ENCODE assay signal across 8 mouse cellular contexts in the genomic region with DNA sequence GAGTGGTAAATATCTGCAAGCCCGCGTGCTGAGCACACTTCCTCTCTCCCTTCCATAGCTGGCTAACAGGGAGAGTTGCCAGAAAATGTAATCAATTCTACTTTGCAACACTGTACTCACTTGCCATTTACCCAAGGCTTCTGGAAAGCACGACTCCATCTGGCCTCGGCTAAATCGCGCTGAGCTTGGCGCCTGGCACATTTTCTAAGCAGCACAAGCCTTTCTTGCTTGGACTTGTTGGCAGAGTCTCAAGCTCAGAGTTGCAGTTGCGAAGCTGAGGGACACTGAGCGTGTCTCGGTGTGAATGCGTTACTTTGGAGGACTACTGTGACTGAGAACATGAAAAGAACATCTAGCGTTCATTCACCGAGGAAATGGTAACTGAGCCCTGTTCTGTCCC.
A peak's percentile ranks its signal among the peaks of the same experiment; 100 is the strongest.
DNase-seq lines count a peak whose midpoint lies in the region; ATAC-seq lines count a peak whose summit lies in the region.

No protein-coding gene starts in this region.

- intact Hi-C loops in left cerebral cortex, postnatal 36 days (cut with DNase I): no loop called here
- intact Hi-C loops in heart, postnatal 36 days (cut with DNase I): no loop called here

- ATAC-seq in granulocyte monocyte progenitor cell, adult 5-6 weeks (replicated peaks; ENCODE audit: poor library complexity, severe bottlenecking): no peak

- DNase-seq in adrenal gland, postnatal 10 days: peak; percentile 6
- no peak for DNase-seq in adrenal gland, postnatal 4 days (ENCODE audit: low spot score in 2 of 2)
- peak; percentile 93 for DNase-seq in brain, adult 2 months (ENCODE audit: low read depth, low spot score)
- peak; percentile 65 for DNase-seq in layer of hippocampus, adult 11-12 months (ENCODE audit: low spot score)
- DNase-seq in left cerebral cortex, postnatal 36 days (ENCODE audit: low spot score in 2 of 2): peak; percentile 80 to 82
- no peak for DNase-seq in kidney, postnatal 25 days
- DNase-seq in heart, postnatal 36 days: no peak

Comparison
In these comparisons a context has a peak if more than half of its experiments do, and no peak if none do; other contexts are left out.
1. DNase-seq: peak in adrenal gland, postnatal 10 days (single experiment), brain, adult 2 months (single experiment), layer of hippocampus, adult 11-12 months (single experiment) and left cerebral cortex, postnatal 36 days (2 of 2); none in adrenal gland, postnatal 4 days (0 of 2), kidney, postnatal 25 days (0 of 2) and heart, postnatal 36 days (0 of 2).